Mouse (Mus musculus) B cell, adult 62 days (primary cell): ENCODE data around the gene Mul1. TPM values are rescaled to one million over a fixed set of nuclear protein-coding genes. Genes with fewer than 3 reads are reported as not detected.

ENCODE experiments used
- total RNA-seq: library from RNA; stranded (reverse); gene quantifications from 4 replicates; pipeline ENCODE4 v1.2.4, GENCODE M21; 2023

Mul1 gene
- total RNA-seq = 39.5 to 53.6 TPM (median 43.8 TPM) in 4 replicates

DNA sequence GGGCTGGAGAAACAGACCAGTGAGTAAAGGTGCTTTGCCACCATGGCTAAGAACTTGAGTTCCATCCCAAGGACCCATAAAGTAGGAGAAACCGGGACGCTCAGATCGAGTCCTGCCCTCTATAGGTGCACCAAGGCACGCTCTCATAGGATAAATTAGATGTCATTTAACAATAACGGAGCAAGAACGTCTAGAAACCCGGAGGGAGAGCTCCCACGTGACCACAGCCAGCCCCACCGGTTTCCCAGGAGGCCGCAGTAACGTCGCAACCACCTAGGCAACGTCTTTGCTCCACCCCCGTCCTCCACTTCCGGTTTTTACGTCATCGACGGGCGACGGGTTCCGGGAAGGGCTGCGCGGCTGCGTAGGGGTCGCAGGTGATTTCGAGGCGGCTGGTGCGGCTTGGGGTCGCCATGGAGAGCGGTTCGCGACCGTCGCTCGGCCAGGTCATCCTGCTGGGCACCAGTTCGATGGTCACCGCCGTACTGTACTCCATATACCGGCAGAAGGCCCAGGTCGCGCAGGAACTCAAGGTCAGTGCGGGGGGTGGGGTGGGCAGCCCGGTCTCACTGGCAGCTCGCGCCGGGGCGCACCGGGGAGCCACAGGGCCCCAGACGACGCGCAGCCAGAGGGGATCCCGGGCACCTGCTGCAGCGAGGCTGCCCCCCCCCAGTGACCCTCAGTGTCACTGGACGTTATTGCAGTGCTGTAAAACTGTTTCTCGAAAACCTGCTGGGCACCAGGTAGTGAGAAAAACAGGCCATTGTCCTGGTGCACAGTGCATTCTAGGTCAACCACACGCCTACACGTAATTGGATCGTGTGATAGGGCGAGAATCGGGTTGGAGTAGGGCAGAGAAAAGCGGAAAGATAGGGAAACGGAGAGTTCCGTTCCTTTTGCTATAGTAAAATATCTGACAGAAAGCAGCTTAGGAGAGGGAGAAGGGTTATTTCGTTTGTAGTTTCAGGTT, at the start of gene Mul1:
Gene Mul1, plus strand, starts transcription at position 325 of the 970 bp plus-strand sequence.

DNA sequence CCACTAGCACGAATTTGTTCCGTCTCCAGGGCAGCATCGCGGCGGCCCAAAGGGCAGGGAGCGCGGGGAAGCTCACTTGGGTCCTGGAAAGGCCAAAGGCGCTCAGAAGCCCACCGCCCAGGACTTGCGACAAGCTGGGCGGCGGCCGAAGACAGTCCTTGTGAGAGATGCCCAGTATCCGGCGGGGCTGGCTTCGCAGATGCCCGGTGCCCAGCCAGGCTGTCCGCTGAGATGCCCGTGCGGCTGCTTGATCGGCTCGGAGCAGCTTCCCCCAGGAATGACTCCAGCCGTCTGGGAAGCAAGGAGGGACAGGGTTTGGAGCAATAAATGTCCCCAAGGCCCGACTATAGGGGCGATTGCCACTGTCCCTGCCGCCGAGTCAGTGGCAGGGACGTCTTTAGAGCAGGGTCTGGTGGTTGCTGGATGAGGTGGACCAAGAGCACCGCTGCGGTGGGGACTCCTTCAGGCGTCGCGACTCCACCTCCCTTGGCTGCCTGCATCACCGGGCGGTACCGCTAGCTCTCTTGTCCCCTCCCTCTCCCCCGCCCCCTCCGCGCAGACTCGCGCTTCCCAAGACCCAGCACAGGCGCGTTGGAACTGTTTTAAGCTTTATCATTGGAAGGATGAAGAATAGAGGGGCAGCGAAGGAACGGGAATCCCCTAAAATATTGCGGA, 38.4 kb upstream of the Mul1 start, which contains the start of gene Fam43b:
Gene Fam43b, minus strand, starts transcription at position 558 of the 675 bp plus-strand sequence.

DNA sequence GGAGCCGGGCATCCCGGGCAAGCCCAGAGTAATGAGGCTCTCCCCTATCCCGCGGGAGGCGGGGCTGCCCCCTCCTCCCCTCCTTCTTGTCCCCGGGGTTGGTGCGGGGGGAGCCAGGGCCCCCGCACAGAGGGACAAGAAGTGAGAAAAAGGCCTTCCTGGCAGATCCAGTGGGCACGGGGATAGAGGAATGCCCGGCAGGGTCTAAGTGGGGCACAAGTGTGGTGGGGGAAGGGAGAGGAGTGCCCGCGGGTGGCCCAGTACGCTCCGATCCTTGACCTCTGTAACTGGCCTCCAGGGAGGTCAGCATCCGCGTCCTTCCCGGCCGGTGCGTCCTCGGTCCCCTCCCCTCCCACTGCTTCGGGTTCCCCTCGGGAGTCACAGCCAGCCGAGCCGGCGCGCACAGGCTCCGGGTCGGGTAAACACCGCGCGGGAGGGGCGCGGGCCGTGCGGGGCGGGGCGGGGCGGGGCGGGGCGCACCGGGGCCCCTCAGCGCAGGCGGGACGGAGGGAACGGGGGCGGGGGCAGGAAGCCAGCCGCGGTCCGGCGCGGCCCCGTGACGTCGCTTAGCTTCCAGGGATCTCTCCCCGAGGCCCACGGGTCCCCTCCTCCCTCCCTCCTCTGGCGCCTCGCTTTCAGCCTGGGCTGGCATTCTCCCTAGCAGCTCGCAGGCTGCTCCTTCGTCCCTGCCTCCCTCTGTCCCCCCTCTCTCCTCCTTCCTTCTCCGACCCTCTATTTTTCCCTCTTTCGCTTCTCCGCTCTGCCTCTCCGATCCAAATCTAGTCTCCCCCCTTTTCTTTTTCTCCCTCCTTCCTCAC, 19.5 kb downstream of the Mul1 start, which contains the start of gene Camk2n1:
Gene Camk2n1, plus strand, starts transcription at position 562 of the 818 bp plus-strand sequence.

Other genes starting within 250 kb of the Mul1 start
- 101 to 109 TPM (median 106 TPM) in 4 replicates for gene Hp1bp3, start 218.4 kb upstream of the Mul1 start, total RNA-seq
- 0.17 to 0.33 TPM in 2 of 4 replicates, not detected in the others for gene Sh2d5, start 184.3 kb upstream of the Mul1 start, total RNA-seq
- gene Kif17, start 184.2 kb upstream of the Mul1 start, total RNA-seq = 0.27 TPM in 1 of 4 replicates, not detected in the others
- gene Ddost, start 129.9 kb upstream of the Mul1 start, total RNA-seq = 53.3 to 61.6 TPM (median 57.8 TPM) in 4 replicates
- 34.8 to 38.7 TPM (median 36.5 TPM) in 4 replicates for gene Pink1, start 108.4 kb upstream of the Mul1 start, total RNA-seq
- not detected in 4 replicates for gene Cda, start 66.7 kb upstream of the Mul1 start, total RNA-seq
- gene Fam43b, start 38.1 kb upstream of the Mul1 start, total RNA-seq = not detected in 4 replicates
- 0.85 to 1.4 TPM (median 0.98 TPM) in 4 replicates for gene Camk2n1, start 19.6 kb downstream of the Mul1 start, total RNA-seq
- not detected in 4 replicates for gene Vwa5b1, start 201.2 kb downstream of the Mul1 start, total RNA-seq